Comparison of ENCODE assay signal across 8 mouse cellular contexts in the genomic region with DNA sequence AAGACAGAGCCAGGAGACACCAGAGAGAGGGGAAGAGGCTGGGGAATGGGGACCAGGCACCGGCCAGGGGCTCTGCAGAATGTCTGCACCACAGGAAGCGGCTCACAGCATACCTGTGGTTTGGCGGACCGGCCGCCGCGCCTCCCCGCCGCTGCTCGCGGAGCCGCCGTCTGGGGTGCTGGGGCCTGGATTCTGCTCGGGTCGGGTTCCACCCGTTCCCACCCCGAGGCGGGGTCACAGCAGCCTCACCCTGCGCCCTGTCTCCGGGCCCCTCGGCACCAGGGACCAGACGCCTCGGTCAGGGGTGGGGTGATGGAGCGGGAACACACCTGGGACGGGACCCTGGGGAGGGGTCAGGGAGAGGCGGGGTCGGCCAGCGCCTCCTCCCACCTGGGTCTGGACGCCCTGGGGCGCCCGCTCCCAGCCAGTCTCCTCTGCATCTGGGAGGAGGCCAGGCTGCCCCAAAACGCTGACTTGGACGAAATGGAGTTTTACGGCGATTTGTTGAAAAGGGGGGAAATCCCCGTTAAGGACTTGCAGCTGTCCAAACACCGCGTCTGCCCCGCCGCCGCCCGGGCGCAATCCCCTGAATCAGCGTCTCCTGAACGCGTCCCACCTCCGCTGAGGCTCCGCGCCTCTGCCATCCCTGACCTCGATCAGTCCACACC. TPM values are rescaled to one million over a fixed set of nuclear protein-coding genes. Genes with fewer than 3 reads are reported as not detected.
DNase-seq lines count a peak whose midpoint lies in the region; ATAC-seq and TF ChIP-seq lines count a peak whose summit lies in the region.

No protein-coding gene starts in this region.

- ATAC-seq in hindbrain, embryonic 15.5 days (ENCODE audit: low FRiP score, low read depth), result no peak
- no peak for ATAC-seq in midbrain, postnatal 0 days (ENCODE audit: low FRiP score)

- WGBS in hindbrain, embryonic 15.5 days, result 2% methylated on average over 50 of the region's 50 CpGs
- 2% methylated on average over 44 of the region's 50 CpGs for WGBS in midbrain, postnatal 0 days

- H3K9me3 ChIP-seq in hindbrain, embryonic 15.5 days, result no peaks in the 10 kb centered on the region
- H3K9me3 ChIP-seq in midbrain, postnatal 0 days (ENCODE audit: low read length), result no peaks in the 10 kb centered on the region

- TF ChIP-seq CTCF in midbrain, postnatal 0 days (IDR thresholded peaks at IDR 0.05), result no peak

- H3K4me1 ChIP-seq in hindbrain, embryonic 15.5 days (replicated peaks), result peaks cover 30% of the 10 kb centered on the region
- peaks cover 12% of the 10 kb centered on the region; the same call in 1 of the 2 replicates for H3K4me1 ChIP-seq in midbrain, postnatal 0 days (ENCODE audit: insufficient read depth, low read length)

- DNase-seq in kidney, postnatal 14 days, result peak; percentile 23
- DNase-seq in kidney, adult 8-10 months, result no peak
- DNase-seq in embryo, embryonic 10 days (ENCODE audit: low spot score), result peak; percentile 67
- no peak for DNase-seq in midbrain, postnatal 0 days (ENCODE audit: low spot score)
- no peak for DNase-seq in left cerebral cortex, postnatal 4 days
- DNase-seq in cerebellum, adult 18-20 months, result no peak
- DNase-seq in ovary, postnatal 10 days (ENCODE audit: low spot score), result no peak

- 0 out of 2 replicates have a peak overlapping the region, but pooled peaks have one; percentile 18 for H3K9ac ChIP-seq in hindbrain, embryonic 15.5 days
- 0 out of 2 replicates have a peak overlapping the region, but pooled peaks have one; percentile 29 for H3K9ac ChIP-seq in midbrain, postnatal 0 days (replicated peaks; ENCODE audit: low read length, poor library complexity, severe bottlenecking)

- H3K36me3 ChIP-seq in hindbrain, embryonic 15.5 days, result no peaks in the 10 kb centered on the region
- no peaks in the 10 kb centered on the region for H3K36me3 ChIP-seq in midbrain, postnatal 0 days (ENCODE audit: insufficient read depth, low read length)

- peaks cover 68% of the 10 kb centered on the region for H3K27me3 ChIP-seq in hindbrain, embryonic 15.5 days
- peaks cover 52% of the 10 kb centered on the region for H3K27me3 ChIP-seq in midbrain, postnatal 0 days (ENCODE audit: insufficient read depth, low read length)

- no peak overlapping the region for H3K27ac ChIP-seq in hindbrain, embryonic 15.5 days (replicated peaks)
- no peak overlapping the region for H3K27ac ChIP-seq in midbrain, postnatal 0 days (ENCODE audit: low read depth, low read length)

- peak overlapping the region; percentile 24 for H3K4me3 ChIP-seq in hindbrain, embryonic 15.5 days
- peak overlapping the region; percentile 30 for H3K4me3 ChIP-seq in midbrain, postnatal 0 days (ENCODE audit: low read depth, low read length)

- intact Hi-C loops in left cerebral cortex, postnatal 4 days (cut with DNase I), result no loop called here

- H3K4me2 ChIP-seq in hindbrain, embryonic 15.5 days, result peak overlapping the region; percentile 51
- peak overlapping the region; percentile 54 for H3K4me2 ChIP-seq in midbrain, postnatal 0 days (ENCODE audit: low read depth, low read length, poor library complexity, severe bottlenecking)

RNA-seq across cellular contexts. Expression of a gene that starts 14.5 kb away (rescaled TPM):
- polyA plus RNA-seq in hindbrain, embryonic 15.5 days (2015; fragmentation: Nextera tagmentation; extraction: Ambion mirVana), result 6.9 and 8.1 TPM in 2 replicates
- 8.3 and 11.0 TPM in 2 replicates for total RNA-seq in midbrain, postnatal 0 days (2014; rRNA removed)
- polyA plus RNA-seq in midbrain, postnatal 0 days (2015; fragmentation: Nextera tagmentation; extraction: Ambion mirVana), result 1.3 TPM in 2 replicates
- 1 to 10 TPM; 2.2 to 3.4 TPM for total RNA-seq in left cerebral cortex, postnatal 4 days (2021)

RNA-seq across cellular contexts. Expression of a gene that starts 20.5 kb away (rescaled TPM):
- 78.6 and 86.1 TPM in 2 replicates for polyA plus RNA-seq in hindbrain, embryonic 15.5 days (2015; fragmentation: Nextera tagmentation; extraction: Ambion mirVana)
- 61.9 and 73.5 TPM in 2 replicates for total RNA-seq in midbrain, postnatal 0 days (2014; rRNA removed)
- polyA plus RNA-seq in midbrain, postnatal 0 days (2015; fragmentation: Nextera tagmentation; extraction: Ambion mirVana), result 80.6 and 84.1 TPM in 2 replicates
- 10 to 100 TPM; 37.8 to 39.5 TPM for total RNA-seq in left cerebral cortex, postnatal 4 days (2021)

RNA-seq across cellular contexts. Expression of a gene that starts 24.4 kb away (rescaled TPM):
- polyA plus RNA-seq in hindbrain, embryonic 15.5 days (2015; fragmentation: Nextera tagmentation; extraction: Ambion mirVana), result 10.7 and 11.4 TPM in 2 replicates
- total RNA-seq in midbrain, postnatal 0 days (2014; rRNA removed), result 5.0 and 6.3 TPM in 2 replicates
- polyA plus RNA-seq in midbrain, postnatal 0 days (2015; fragmentation: Nextera tagmentation; extraction: Ambion mirVana), result 19.1 and 19.9 TPM in 2 replicates
- 1 to 10 TPM; 3.5 to 5.1 TPM for total RNA-seq in left cerebral cortex, postnatal 4 days (2021)

RNA-seq across cellular contexts. Expression of a gene that starts 38.9 kb away (rescaled TPM):
- 172 and 180 TPM in 2 replicates for polyA plus RNA-seq in hindbrain, embryonic 15.5 days (2015; fragmentation: Nextera tagmentation; extraction: Ambion mirVana)
- 121 and 122 TPM in 2 replicates for total RNA-seq in midbrain, postnatal 0 days (2014; rRNA removed)
- polyA plus RNA-seq in midbrain, postnatal 0 days (2015; fragmentation: Nextera tagmentation; extraction: Ambion mirVana), result 173 and 186 TPM in 2 replicates
- total RNA-seq in left cerebral cortex, postnatal 4 days (2021), result 100 to 1,000 TPM; 102 to 105 TPM

RNA-seq across cellular contexts. Expression of a gene that starts 44.9 kb away (rescaled TPM):
- polyA plus RNA-seq in hindbrain, embryonic 15.5 days (2015; fragmentation: Nextera tagmentation; extraction: Ambion mirVana), result 82.9 and 97.5 TPM in 2 replicates
- 106 and 124 TPM in 2 replicates for total RNA-seq in midbrain, postnatal 0 days (2014; rRNA removed)
- polyA plus RNA-seq in midbrain, postnatal 0 days (2015; fragmentation: Nextera tagmentation; extraction: Ambion mirVana), result 56.9 and 61.2 TPM in 2 replicates
- 100 to 1,000 TPM; 211 to 214 TPM for total RNA-seq in left cerebral cortex, postnatal 4 days (2021)

Comparison
In these comparisons a context has a peak if more than half of its experiments do, and no peak if none do; other contexts are left out.
1. DNase-seq: peak in kidney, postnatal 14 days (single experiment) and embryo, embryonic 10 days (single experiment); none in kidney, adult 8-10 months (0 of 2), midbrain, postnatal 0 days (single experiment), left cerebral cortex, postnatal 4 days (single experiment), cerebellum, adult 18-20 months (0 of 2) and ovary, postnatal 10 days (single experiment).